Mouse (Mus musculus) right cerebral cortex, postnatal 4 days (tissue): ENCODE measurements at regions not wholly inside any gene's neighbourhood (a gene's known extent, or its start where the extent isn't known, plus 50 kb on each side); places are given as distances from the start of the nearest gene placed in this dataset.

Experiments
- DNase-seq: peaks from one replicate; pipeline ENCODE4 v3.0.0-alpha.2; 2022

DNA sequence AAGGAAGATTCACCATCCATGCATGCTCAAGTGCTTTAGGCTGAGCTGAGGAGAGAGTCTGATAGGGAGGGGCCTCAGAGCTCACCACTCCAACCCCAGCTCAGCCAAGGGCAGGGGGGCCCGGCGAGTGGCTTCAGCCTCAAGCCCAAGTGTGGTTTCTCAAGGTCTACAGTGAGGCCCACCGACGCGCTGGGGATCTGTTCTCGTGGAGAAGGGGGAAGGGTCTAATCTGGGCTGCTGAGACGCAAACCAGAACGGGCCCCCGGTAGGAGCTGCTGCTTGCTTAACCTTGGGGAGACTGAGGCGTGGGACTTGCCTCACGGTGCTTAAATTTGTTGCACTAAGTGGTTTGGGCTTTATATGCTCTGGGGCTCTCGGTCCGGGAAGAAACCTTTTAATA, 70.9 kb downstream of the Asb1 start:
- no peak for DNase-seq

DNA sequence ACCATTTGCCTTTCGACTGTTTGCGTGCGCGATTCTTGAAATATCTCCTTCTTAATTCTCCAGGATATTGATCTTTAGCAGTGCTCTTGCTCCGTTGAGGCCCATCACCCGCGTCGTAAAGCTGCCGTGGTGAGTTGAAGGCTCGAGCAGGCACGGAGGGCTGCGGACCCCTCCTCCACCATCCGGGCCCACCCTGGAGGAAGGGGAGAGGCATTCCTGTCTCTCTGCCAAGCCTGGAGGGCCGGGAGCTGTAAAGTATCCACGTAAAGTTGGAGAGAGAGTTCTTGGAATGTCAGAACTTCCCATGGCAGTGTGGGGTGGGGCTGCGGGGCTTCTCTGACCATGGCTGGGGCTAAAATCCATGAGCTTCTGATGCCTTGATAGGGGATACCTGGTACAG, 71.3 kb downstream of the Asb1 start:
- no peak for DNase-seq

DNA sequence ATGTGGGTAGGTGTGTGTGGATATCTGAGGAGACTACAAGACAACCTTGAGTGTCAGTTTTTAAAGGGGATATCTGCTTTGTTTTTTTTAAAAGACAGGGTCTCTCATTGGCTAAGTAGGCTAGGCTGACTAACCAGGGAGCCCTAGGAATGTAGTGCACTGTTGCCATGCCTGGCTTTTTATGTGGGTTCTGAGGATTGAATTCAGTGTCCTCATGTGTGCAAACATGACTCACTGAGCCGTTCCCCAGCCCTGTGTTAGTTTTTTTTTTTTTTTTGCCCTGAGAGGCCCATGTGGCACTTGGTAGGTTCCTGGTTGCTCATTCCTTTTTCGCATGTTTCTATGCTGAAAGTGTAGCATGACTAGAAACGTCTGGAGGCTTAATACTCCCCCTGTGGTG, 72.6 kb downstream of the Asb1 start:
- DNase-seq = no peak

DNA sequence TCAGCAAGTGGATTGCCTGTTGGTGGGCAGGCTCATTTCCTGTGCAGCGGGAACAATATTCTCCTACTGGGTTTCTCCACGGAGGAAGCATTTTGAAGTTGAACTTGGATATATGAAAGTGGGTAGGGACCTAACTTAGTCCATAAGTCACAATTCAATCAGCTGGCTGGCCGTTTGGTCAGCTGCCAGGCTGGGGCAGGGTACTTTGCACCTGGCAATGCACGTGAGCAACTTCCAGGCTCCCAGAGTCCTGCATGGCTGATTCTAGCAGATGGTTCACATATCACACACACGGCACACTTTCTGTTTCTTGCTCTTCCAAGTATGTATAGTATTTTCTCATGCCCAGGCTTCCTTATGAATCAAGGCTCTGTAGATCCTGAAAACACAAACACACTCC, 75.1 kb downstream of the Asb1 start:
- DNase-seq = no peak

DNA sequence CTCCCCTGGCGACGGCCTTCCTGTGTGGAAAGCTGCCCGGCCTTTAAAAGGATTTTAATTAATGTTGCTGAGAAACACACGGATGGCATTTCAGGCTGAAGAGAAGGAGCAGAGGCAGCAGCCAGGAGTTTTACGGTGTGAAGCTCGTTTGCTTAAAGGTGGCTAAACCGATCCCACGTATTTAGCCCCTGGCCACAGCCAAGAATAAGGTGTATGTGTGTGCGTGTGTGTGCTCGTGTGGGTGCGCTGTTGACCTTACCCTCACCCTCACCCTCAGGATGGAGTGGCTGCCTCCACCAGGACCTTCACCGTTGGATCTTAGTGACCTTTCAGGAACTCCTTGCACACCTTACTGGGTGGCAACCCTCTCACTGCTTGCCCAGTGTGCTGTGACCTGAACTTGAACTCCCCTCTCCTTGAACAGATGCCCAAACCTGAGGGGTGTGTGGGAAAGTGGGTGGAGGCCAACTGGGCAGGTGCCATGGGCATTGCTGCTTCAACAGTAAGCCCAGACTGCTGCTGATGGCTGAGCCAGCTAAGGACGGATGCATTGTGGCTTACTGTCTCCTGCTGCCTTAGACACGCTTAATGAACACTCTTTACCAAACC, 78.3 kb downstream of the Asb1 start:
- DNase-seq = no peak

- no peak for DNase-seq
Observed at GRCm38 (mm10) chr1:91621141-91621540, 80.8 kb downstream of the Asb1 start.

- no peak for DNase-seq
Observed at GRCm38 (mm10) chr1:91622874-91623273, 82.5 kb downstream of the Asb1 start.

DNA sequence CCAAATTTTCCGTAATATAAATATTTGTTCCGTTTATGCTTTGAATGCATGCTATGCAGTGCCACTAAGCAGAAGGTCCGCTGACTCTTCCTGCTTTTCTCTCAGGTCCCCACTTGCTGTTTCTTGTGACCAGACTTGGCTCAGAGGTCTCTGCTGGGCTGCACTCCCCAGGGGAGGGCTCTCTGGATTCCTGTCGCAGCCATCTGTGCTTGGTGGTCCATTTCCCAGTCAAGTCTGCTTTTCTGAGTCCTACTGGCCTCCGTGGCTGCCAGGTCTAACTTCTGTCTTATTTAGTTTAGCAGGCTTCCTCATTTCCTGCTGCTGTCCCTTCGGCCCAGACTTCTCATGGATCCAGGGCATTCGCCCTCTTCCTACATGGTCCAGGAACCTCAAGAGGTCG, 83.7 kb downstream of the Asb1 start:
- no peak for DNase-seq

DNA sequence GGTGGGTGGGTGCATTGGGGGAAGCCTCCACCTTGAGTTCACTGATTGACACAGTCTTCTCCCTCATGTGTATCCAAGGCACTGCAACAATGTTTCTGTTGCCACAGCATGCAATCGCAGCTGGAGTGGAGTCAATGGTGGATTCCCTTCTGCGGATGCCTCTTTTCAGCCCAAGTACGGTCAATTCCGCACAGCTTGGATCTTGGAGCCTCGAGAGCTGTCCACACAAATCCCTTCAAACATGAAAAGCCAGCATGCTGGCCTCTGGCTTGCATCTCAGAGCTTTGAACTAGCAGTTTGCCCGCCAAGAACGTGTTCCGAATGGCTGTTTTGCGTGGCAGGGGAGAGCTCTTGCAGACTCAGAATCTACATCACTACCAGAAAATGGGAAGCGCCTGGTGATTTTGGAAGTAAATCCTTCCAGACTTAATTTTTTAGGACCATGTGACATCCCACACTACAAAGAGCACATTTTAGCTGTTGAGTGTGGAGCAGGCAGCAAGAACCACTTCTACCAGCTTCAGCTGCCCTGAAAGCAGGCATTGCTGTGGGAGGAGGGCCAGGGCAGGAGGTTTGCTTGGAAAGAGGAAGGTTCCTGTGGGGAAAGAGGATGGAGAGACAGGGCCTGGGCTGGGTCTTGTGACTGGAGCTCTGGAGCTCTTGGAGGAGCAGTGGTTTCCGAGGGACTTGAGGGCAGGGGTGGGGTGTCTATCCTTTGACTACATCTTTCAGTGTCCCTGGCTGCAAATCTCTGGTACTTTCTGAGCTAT, 84.4 kb downstream of the Asb1 start:
- no peak for DNase-seq

DNA sequence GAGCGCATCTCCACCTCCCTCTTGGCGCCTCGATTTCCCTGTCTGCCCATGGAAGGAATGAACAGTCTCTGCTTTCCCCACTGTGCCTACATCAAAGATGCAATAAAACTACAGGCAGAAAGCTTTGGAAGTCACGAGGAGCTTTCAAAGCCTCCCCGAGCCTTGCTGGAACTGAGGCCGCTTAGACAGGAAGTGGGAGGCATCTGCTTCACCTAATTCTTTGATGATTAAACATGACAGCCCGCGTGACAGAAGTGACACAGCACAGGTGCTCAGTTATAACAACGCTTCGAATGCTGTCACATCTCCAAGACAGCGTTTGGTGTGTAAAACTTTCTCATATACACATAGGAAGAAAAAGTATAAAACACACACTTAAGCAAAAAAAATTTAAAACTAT, 85.7 kb downstream of the Asb1 start:
- DNase-seq = no peak

- no peak for DNase-seq
Observed at GRCm38 (mm10) chr1:91630206-91630605, 89.9 kb downstream of the Asb1 start.

- DNase-seq = no peak
Observed at GRCm38 (mm10) chr1:91630871-91631410, 90.6 kb downstream of the Asb1 start.

- no peak for DNase-seq
Observed at GRCm38 (mm10) chr1:91632906-91633493, 92.7 kb downstream of the Asb1 start.

DNA sequence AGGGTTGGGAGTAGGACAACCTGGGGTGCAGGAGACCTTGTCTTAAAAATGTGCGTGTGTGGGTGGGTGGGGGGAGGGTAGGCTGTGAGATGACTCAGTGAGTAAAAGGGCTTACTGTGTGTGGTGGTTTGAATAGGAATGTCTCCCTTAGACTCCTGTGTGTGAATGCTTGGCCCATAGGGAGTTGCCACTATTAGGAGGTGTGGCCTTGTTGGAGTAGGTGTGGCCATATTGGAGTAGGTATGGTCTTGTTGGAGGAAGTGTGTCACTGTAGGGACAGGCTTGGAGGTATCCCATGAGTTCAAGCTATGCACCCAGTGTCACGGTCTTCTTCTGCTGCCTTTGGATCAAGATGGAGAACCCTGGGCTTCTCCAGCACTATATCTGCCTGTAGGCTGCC, 96.2 kb downstream of the Asb1 start:
- no peak for DNase-seq

GRCm38 (mm10) chr1:91640551-91640950, 100.2 kb downstream of the Asb1 start:
- no peak for DNase-seq

DNA sequence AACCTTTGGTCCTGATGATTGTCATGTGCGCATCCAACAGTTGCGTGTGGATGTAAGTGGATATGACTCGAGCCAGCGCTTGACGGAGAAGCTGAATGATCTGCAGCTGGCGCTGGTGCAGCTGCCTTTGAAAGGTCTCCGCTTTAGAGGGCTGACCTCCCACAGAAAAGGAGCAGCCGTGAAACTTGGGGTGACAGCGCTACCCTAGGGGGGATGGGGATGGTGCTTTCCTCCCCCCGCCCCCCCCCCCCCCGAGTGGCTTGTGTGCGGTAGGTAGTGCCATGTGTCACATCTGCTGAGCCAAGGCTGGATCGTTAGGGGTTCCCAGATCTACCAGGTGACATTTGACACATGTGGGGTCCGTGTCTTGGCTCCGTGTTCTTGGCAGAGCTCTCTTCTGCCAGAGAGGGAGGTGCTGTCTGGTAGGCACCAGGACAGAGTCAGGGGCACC, 118.7 kb downstream of the Asb1 start:
- no peak for DNase-seq

- DNase-seq = no peak
Observed at GRCm38 (mm10) chr1:91659486-91659885, 119.1 kb downstream of the Asb1 start.

GRCm38 (mm10) chr1:91663289-91663688, 122.9 kb downstream of the Asb1 start:
- DNase-seq = no peak

- DNase-seq = no peak
Observed at GRCm38 (mm10) chr1:91664622-91665021, 124.3 kb downstream of the Asb1 start.

GRCm38 (mm10) chr1:91668530-91668929, 128.2 kb downstream of the Asb1 start:
- DNase-seq = no peak

DNA sequence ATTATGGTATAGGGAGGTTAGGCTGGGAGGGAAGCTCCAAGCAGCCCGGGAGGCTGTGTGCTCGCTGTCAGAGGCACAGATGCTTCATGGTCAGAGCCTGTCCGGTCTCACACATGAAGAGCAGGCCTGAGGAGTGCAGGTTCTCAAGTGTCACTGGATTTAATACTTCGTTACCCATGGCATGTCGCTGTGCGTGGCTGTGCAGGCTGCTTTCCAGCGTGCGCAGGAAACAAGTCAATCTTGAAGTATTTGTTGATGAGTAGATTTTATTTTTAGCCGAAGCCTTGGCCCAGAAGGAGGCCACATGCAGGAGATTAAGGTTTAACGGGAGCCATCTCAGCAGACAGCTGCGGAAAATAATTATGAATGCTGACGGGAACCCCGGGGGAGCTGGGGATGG, 130.3 kb upstream of the Twist2 start:
- no peak for DNase-seq

- no peak for DNase-seq
Observed at GRCm38 (mm10) chr1:91674082-91674655, 127.1 kb upstream of the Twist2 start.

- no peak for DNase-seq
Observed at GRCm38 (mm10) chr1:91677062-91677461, 124.2 kb upstream of the Twist2 start.

GRCm38 (mm10) chr1:91678789-91679188, 122.5 kb upstream of the Twist2 start:
- no peak for DNase-seq
